Mouse (Mus musculus) liver, embryonic 14.5 days (tissue): Measurements from ENCODE around the gene Gphb5.

Experiments used
- CTCF ChIP-seq: IDR thresholded peaks from 2 replicates; pipeline ENCODE4 v1.5.1; 2016; ENCODE audit warnings: antibody characterized with exemption, low read depth, control low read depth
- EP300 ChIP-seq: IDR thresholded peaks from 2 replicates; pipeline ENCODE4 v1.6.1; 2016; ENCODE audit warnings: antibody characterized with exemption, low read depth

GRCm38 (mm10) chr12:75450592-75450991, 34.0 kb upstream of the Gphb5 start:
- TF ChIP-seq CTCF (no peak), EP300 (no peak)
